ENCODE assay signal across 9 mouse cellular contexts in genomic region chr9:57972141-57972591, GRCm38 (mm10). TPM values are rescaled to one million over a fixed set of nuclear protein-coding genes. Genes with fewer than 3 reads are reported as not detected.
A peak's percentile ranks its signal among the peaks of the same experiment; 100 is the strongest.
DNase-seq lines count a peak whose midpoint lies in the region; ATAC-seq lines count a peak whose summit lies in the region.
"Had no signal": no experiment of that assay in that cellular context is flagged by ENCODE, and none has a peak within 500 bp of the region (broad histone marks: within the 10 kb centered on the region; RNA-seq: fewer than 3 reads in every experiment).

No protein-coding gene starts in this region.

- DNase-seq in hindbrain, embryonic 10.5 days (ENCODE audit: low spot score) = no peak
- peak; percentile 33 for DNase-seq in 416B (ENCODE audit: low read depth)
- DNase-seq in embryonic facial prominence, embryonic 10.5 days (ENCODE audit: low spot score) = peak; percentile 45
- peak; percentile 52 for DNase-seq in limb, embryonic 10.5 days (ENCODE audit: low spot score)
- DNase-seq in adrenal gland, adult 8-10 months = no peak
- no peak for DNase-seq in urinary bladder, postnatal 25 days (ENCODE audit: low spot score)
- no peak for DNase-seq in natural killer cell, adult 2 months (ENCODE audit: low spot score in 2 of 2)

- no peak overlapping the region for H3K4me3 ChIP-seq in hindbrain, embryonic 10.5 days
- H3K4me3 ChIP-seq in hindbrain, embryonic 12.5 days = no peak overlapping the region
- H3K4me3 ChIP-seq in embryonic facial prominence, embryonic 10.5 days = no peak overlapping the region
- H3K4me3 ChIP-seq in limb, embryonic 10.5 days = peak overlapping the region; percentile 12; the same call in 1 of the 2 replicates

- H3K4me2 ChIP-seq in hindbrain, embryonic 12.5 days (replicated peaks) = no peak overlapping the region

- no peaks in the 10 kb centered on the region for H3K36me3 ChIP-seq in hindbrain, embryonic 10.5 days
- H3K36me3 ChIP-seq in hindbrain, embryonic 12.5 days = no peaks in the 10 kb centered on the region
- H3K36me3 ChIP-seq in embryonic facial prominence, embryonic 10.5 days (replicated peaks) = no peaks in the 10 kb centered on the region
- H3K36me3 ChIP-seq in limb, embryonic 10.5 days = no peaks in the 10 kb centered on the region
- H3K36me3 ChIP-seq: G1E had no signal

- no peak for ATAC-seq in hindbrain, embryonic 12.5 days (ENCODE audit: low FRiP score)

- H3K4me1 ChIP-seq in hindbrain, embryonic 10.5 days (replicated peaks) = peaks cover 36% of the 10 kb centered on the region
- H3K4me1 ChIP-seq in hindbrain, embryonic 12.5 days = peaks cover 3% of the 10 kb centered on the region; the same call in 1 of the 2 replicates
- H3K4me1 ChIP-seq in embryonic facial prominence, embryonic 10.5 days = peaks cover 46% of the 10 kb centered on the region
- peaks cover 49% of the 10 kb centered on the region for H3K4me1 ChIP-seq in limb, embryonic 10.5 days

- no peaks in the 10 kb centered on the region for H3K9me3 ChIP-seq in hindbrain, embryonic 10.5 days
- no peaks in the 10 kb centered on the region for H3K9me3 ChIP-seq in hindbrain, embryonic 12.5 days (replicated peaks)
- no peaks in the 10 kb centered on the region for H3K9me3 ChIP-seq in embryonic facial prominence, embryonic 10.5 days
- H3K9me3 ChIP-seq in limb, embryonic 10.5 days (replicated peaks) = no peaks in the 10 kb centered on the region
- H3K9me3 ChIP-seq: G1E had no signal

- no peaks in the 10 kb centered on the region for H3K27me3 ChIP-seq in hindbrain, embryonic 10.5 days (ENCODE audit: insufficient read depth, poor library complexity, severe bottlenecking)
- H3K27me3 ChIP-seq in hindbrain, embryonic 12.5 days = no peaks in the 10 kb centered on the region
- no peaks in the 10 kb centered on the region for H3K27me3 ChIP-seq in embryonic facial prominence, embryonic 10.5 days (replicated peaks; ENCODE audit: low read depth, poor library complexity, severe bottlenecking)
- no peaks in the 10 kb centered on the region for H3K27me3 ChIP-seq in limb, embryonic 10.5 days (ENCODE audit: low read depth, poor library complexity, severe bottlenecking)

- 65% methylated on average over 9 of the region's 9 CpGs for WGBS in hindbrain, embryonic 10.5 days
- 61% methylated on average over 9 of the region's 9 CpGs for WGBS in hindbrain, embryonic 12.5 days
- WGBS in embryonic facial prominence, embryonic 10.5 days = 61% methylated on average over 9 of the region's 9 CpGs
- WGBS in limb, embryonic 10.5 days = 69% methylated on average over 9 of the region's 9 CpGs

- peak overlapping the region; percentile 56; the same call in 1 of the 2 replicates for H3K27ac ChIP-seq in hindbrain, embryonic 10.5 days
- H3K27ac ChIP-seq in hindbrain, embryonic 12.5 days = no peak overlapping the region
- H3K27ac ChIP-seq in embryonic facial prominence, embryonic 10.5 days (replicated peaks) = peak overlapping the region; percentile 71
- H3K27ac ChIP-seq in limb, embryonic 10.5 days = peak overlapping the region; percentile 89

- H3K9ac ChIP-seq in hindbrain, embryonic 12.5 days = no peak overlapping the region

RNA-seq across cellular contexts. Expression of gene Sema7a, which starts 32.3 kb away (rescaled TPM):
- polyA plus RNA-seq in hindbrain, embryonic 10.5 days (2016; fragmentation: Nextera tagmentation; extraction: Ambion mirVana) = 0.71 and 1.6 TPM in 2 replicates
- polyA plus RNA-seq in hindbrain, embryonic 12.5 days (2016; fragmentation: Nextera tagmentation; extraction: Ambion mirVana) = 1.0 and 1.7 TPM in 2 replicates
- polyA plus RNA-seq in embryonic facial prominence, embryonic 10.5 days (2016; fragmentation: Nextera tagmentation; extraction: Ambion mirVana) = 0.08 and 0.25 TPM in 2 replicates
- polyA plus RNA-seq in limb, embryonic 10.5 days (2016; fragmentation: Nextera tagmentation; extraction: Ambion mirVana) = 0.20 and 0.26 TPM in 2 replicates
- 10 to 100 TPM in 3 of 4 experiments, 1 to 10 TPM in 1; 9.5 to 23.8 (median 17.6) TPM for total RNA-seq in adrenal gland, adult 8-10 months (2022)
- total RNA-seq: G1E had no signal

RNA-seq across cellular contexts. Expression of gene Cyp11a1, which starts 34.0 kb away (rescaled TPM):
- not detected in 2 replicates for polyA plus RNA-seq in hindbrain, embryonic 10.5 days (2016; fragmentation: Nextera tagmentation; extraction: Ambion mirVana)
- 0.17 and 0.38 TPM in 2 replicates for polyA plus RNA-seq in hindbrain, embryonic 12.5 days (2016; fragmentation: Nextera tagmentation; extraction: Ambion mirVana)
- not detected in 2 replicates for polyA plus RNA-seq in embryonic facial prominence, embryonic 10.5 days (2016; fragmentation: Nextera tagmentation; extraction: Ambion mirVana)
- polyA plus RNA-seq in limb, embryonic 10.5 days (2016; fragmentation: Nextera tagmentation; extraction: Ambion mirVana) = 0.26 TPM in 1 of 2 replicates, not detected in the other
- total RNA-seq in adrenal gland, adult 8-10 months (2022) = 1,000 to 10,000 TPM; 7,138 to 8,839 (median 8,155) TPM

Comparison
In these comparisons a context has a peak if more than half of its experiments do, and no peak if none do; other contexts are left out.
1. DNase-seq: peak in 416B (single experiment), embryonic facial prominence, embryonic 10.5 days (single experiment) and limb, embryonic 10.5 days (single experiment); none in hindbrain, embryonic 10.5 days (single experiment), adrenal gland, adult 8-10 months (single experiment), urinary bladder, postnatal 25 days (single experiment) and natural killer cell, adult 2 months (0 of 2).